Mouse (Mus musculus): ENCODE data around the gene Mta3. TPM values are rescaled to one million over a fixed set of nuclear protein-coding genes. Genes with fewer than 3 reads are reported as not detected.
"Not testable (repeated sequence)": the region's sequence is repeated elsewhere in the genome, so short reads cannot be mapped to it uniquely, and the experiment has no call there.

Gene Mta3
- total RNA-seq, 2 experiments from 2014 or later = 35.3 to 35.6 TPM

- not testable (repeated sequence) for DNase-seq
Measured at GRCm38 (mm10) chr17:83709517-83709916, 3.6 kb downstream of the Mta3 start.

- DNase-seq = no peak
Measured at GRCm38 (mm10) chr17:83710639-83711038, 4.7 kb downstream of the Mta3 start.

GRCm38 (mm10) chr17:83712341-83712740 is 6.4 kb downstream of the Mta3 start:
- DNase-seq = no peak

- DNase-seq = no peak
Measured at GRCm38 (mm10) chr17:83720449-83720848, 14.5 kb downstream of the Mta3 start.

- no peak for DNase-seq
Measured at GRCm38 (mm10) chr17:83721157-83721556, 15.2 kb downstream of the Mta3 start.

- no peak for DNase-seq
Measured at GRCm38 (mm10) chr17:83723064-83723463, 17.1 kb downstream of the Mta3 start.

- no peak for DNase-seq
Measured at GRCm38 (mm10) chr17:83726496-83726895, 20.5 kb downstream of the Mta3 start.

GRCm38 (mm10) chr17:83727707-83728106 is 21.7 kb downstream of the Mta3 start:
- DNase-seq = no peak

- no peak for DNase-seq
Measured at GRCm38 (mm10) chr17:83729029-83729428, 23.1 kb downstream of the Mta3 start.

GRCm38 (mm10) chr17:83730123-83730522 is 24.2 kb downstream of the Mta3 start:
- no peak for DNase-seq

GRCm38 (mm10) chr17:83732166-83732629 is 26.2 kb downstream of the Mta3 start:
- DNase-seq = peak; percentile 38

GRCm38 (mm10) chr17:83732801-83733200 is 26.8 kb downstream of the Mta3 start:
- DNase-seq = peak; percentile 52

GRCm38 (mm10) chr17:83736701-83737100 is 30.7 kb downstream of the Mta3 start:
- no peak for DNase-seq

- no peak for DNase-seq
Measured at GRCm38 (mm10) chr17:83737775-83738174, 31.8 kb downstream of the Mta3 start.

- DNase-seq = no peak
Measured at GRCm38 (mm10) chr17:83740135-83740676, 34.2 kb downstream of the Mta3 start.

GRCm38 (mm10) chr17:83741243-83741642 is 35.3 kb downstream of the Mta3 start:
- no peak for DNase-seq

- no peak for DNase-seq
Measured at GRCm38 (mm10) chr17:83744231-83744824, 38.4 kb downstream of the Mta3 start.

- no peak for DNase-seq
Measured at GRCm38 (mm10) chr17:83747405-83748160, 41.6 kb downstream of the Mta3 start.

- no peak for DNase-seq
Measured at GRCm38 (mm10) chr17:83750216-83750950, 44.4 kb downstream of the Mta3 start.

- DNase-seq = no peak
Measured at GRCm38 (mm10) chr17:83753112-83753899, 47.3 kb downstream of the Mta3 start.

- peak; percentile 8 for DNase-seq
Measured at GRCm38 (mm10) chr17:83758096-83758495, 52.1 kb downstream of the Mta3 start.

- no peak for DNase-seq
Measured at GRCm38 (mm10) chr17:83759547-83759946, 53.6 kb downstream of the Mta3 start.
